Mouse (Mus musculus): ENCODE data around the gene Tmppe.

DNA sequence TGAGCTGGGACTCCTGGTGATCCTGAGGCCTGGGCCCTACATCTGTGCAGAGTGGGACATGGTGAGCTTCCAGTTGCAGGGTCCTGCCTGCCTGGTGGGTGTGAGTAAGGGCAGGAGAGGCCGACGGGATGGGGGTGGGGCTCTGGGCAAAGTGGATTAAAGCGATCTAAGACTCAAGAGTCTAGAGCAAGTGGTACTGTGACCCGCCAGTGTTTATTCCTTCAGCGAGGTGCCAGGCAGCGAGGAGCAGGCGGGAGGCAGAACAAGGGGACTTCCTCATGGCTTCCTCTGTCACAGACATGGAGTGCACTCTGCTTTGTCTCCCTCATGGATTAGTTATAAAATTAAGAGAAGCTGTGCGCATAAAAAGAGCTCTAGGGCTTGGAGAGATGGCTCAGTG lies 19.5 kb downstream of the Tmppe start:
- TF ChIP-seq POLR2A (IDR thresholded peaks at IDR 0.05; ENCODE audit: low read depth, low read length): no peak
- TF ChIP-seq CTCF (IDR thresholded peaks at IDR 0.05; ENCODE audit: borderline replicate concordance, insufficient read depth, low read length): no peak
